Mouse (Mus musculus): Measurements from ENCODE around the gene Mitd1. TPM values are rescaled to one million over a fixed set of nuclear protein-coding genes. Genes with fewer than 3 reads are reported as not detected.

The Mitd1 gene
- polyA plus RNA-seq, 1 experiment from 2014 or later, result 24.5 TPM

GRCm38 (mm10) chr1:37867056-37867455 is 23.2 kb downstream of the Mitd1 start:
- 66% methylated on average over 1 of the region's 1 CpGs for WGBS
- Histone ChIP-seq H3K4me2 (no peak overlapping the region), H3K27ac (no peak overlapping the region), H3K9ac (no peak overlapping the region), H3K9me3 (replicated peaks) (no peaks in the 10 kb centered on the region), H3K4me1 (peaks cover 10% of the 10 kb centered on the region), H3K27me3 (no peaks in the 10 kb centered on the region), H3K36me3 (no peaks in the 10 kb centered on the region), H3K4me3 (replicated peaks) (no peak overlapping the region)
- no peak for ATAC-seq (replicated peaks; ENCODE audit: low FRiP score)

- Histone ChIP-seq H3K9me3 (replicated peaks) (no peaks in the 10 kb centered on the region), H3K36me3 (no peaks in the 10 kb centered on the region), H3K27me3 (no peaks in the 10 kb centered on the region), H3K4me2 (peak within 1 kb of the TSS; percentile 81), H3K27ac (peak within 1 kb of the TSS; percentile 90), H3K4me1 (peaks cover 5% of the 10 kb centered on the region), H3K4me3 (replicated peaks) (peak within 1 kb of the TSS; percentile 77), H3K9ac (peak within 1 kb of the TSS; percentile 62)
- no peak for ATAC-seq (replicated peaks; ENCODE audit: low FRiP score)
- WGBS, result 89% methylated on average over 6 of the region's 6 CpGs
Observed at GRCm38 (mm10) chr1:37866286-37866685, 23.9 kb downstream of the Mitd1 start, which contains the start of gene Tsga10. Tsga10 (minus strand) TSS chr1:37866429.

- H3K9ac ChIP-seq, result peak overlapping the region; percentile 62
- H3K27me3 ChIP-seq, result no peaks in the 10 kb centered on the region
- no peak for ATAC-seq (replicated peaks; ENCODE audit: low FRiP score)
- peaks cover 5% of the 10 kb centered on the region for H3K4me1 ChIP-seq
- no peaks in the 10 kb centered on the region for H3K9me3 ChIP-seq (replicated peaks)
- H3K4me2 ChIP-seq, result peak overlapping the region; percentile 81
- H3K4me3 ChIP-seq (replicated peaks), result peak overlapping the region; percentile 77
- no peaks in the 10 kb centered on the region for H3K36me3 ChIP-seq
- WGBS, result 12% methylated on average over 23 of the region's 23 CpGs
- peak overlapping the region; percentile 90 for H3K27ac ChIP-seq
Observed at GRCm38 (mm10) chr1:37865401-37866215, 24.6 kb downstream of the Mitd1 start.

- peak; percentile 99 for ATAC-seq (replicated peaks; ENCODE audit: low FRiP score)
- WGBS, result under 1% methylated on average over 90 of the region's 90 CpGs
- Histone ChIP-seq H3K9me3 (replicated peaks) (no peaks in the 10 kb centered on the region), H3K9ac (peak overlapping the region; percentile 67), H3K27ac (peak overlapping the region; percentile 90), H3K4me3 (replicated peaks) (peak overlapping the region; percentile 77), H3K27me3 (no peaks in the 10 kb centered on the region), H3K36me3 (no peaks in the 10 kb centered on the region), H3K4me2 (peak overlapping the region; percentile 81), H3K4me1 (peaks cover 5% of the 10 kb centered on the region)
Observed at GRCm38 (mm10) chr1:37864511-37865400, 25.5 kb downstream of the Mitd1 start.

GRCm38 (mm10) chr1:37850696-37851095 is 39.5 kb downstream of the Mitd1 start:
- ATAC-seq (replicated peaks; ENCODE audit: low FRiP score), result no peak
- H3K27ac ChIP-seq, result no peak overlapping the region
- no peak overlapping the region for H3K4me2 ChIP-seq
- H3K27me3 ChIP-seq, result no peaks in the 10 kb centered on the region
- H3K36me3 ChIP-seq, result no peaks in the 10 kb centered on the region
- 65% methylated on average over 2 of the region's 2 CpGs for WGBS
- H3K9ac ChIP-seq, result no peak overlapping the region
- H3K4me3 ChIP-seq (replicated peaks), result no peak overlapping the region
- H3K9me3 ChIP-seq (replicated peaks), result no peaks in the 10 kb centered on the region
- H3K4me1 ChIP-seq, result no peaks in the 10 kb centered on the region

- H3K9me3 ChIP-seq (replicated peaks), result no peaks in the 10 kb centered on the region
- no peak overlapping the region for H3K4me3 ChIP-seq (replicated peaks)
- H3K9ac ChIP-seq, result no peak overlapping the region
- no peak overlapping the region for H3K27ac ChIP-seq
- H3K27me3 ChIP-seq, result no peaks in the 10 kb centered on the region
- H3K4me2 ChIP-seq, result no peak overlapping the region
- no peaks in the 10 kb centered on the region for H3K4me1 ChIP-seq
- no peak for ATAC-seq (replicated peaks; ENCODE audit: low FRiP score)
- no peaks in the 10 kb centered on the region for H3K36me3 ChIP-seq
- 82% methylated on average over 8 of the region's 8 CpGs for WGBS
Observed at GRCm38 (mm10) chr1:37846878-37847277, 43.3 kb downstream of the Mitd1 start.

GRCm38 (mm10) chr1:37831681-37832080 is 58.5 kb downstream of the Mitd1 start:
- no peak overlapping the region for H3K9ac ChIP-seq
- 0 out of 2 replicates have a peak, but pooled peaks cover 1% of the 10 kb centered on the region for H3K36me3 ChIP-seq
- 48% methylated on average over 2 of the region's 2 CpGs for WGBS
- H3K27me3 ChIP-seq, result no peaks in the 10 kb centered on the region
- no peak overlapping the region for H3K27ac ChIP-seq
- H3K4me3 ChIP-seq (replicated peaks), result no peak overlapping the region
- no peaks in the 10 kb centered on the region for H3K4me1 ChIP-seq
- H3K4me2 ChIP-seq, result no peak overlapping the region
- no peaks in the 10 kb centered on the region for H3K9me3 ChIP-seq (replicated peaks)
- no peak for ATAC-seq (replicated peaks; ENCODE audit: low FRiP score)

Other genes starting within 250 kb of the Mitd1 start
- gene 2010300C02Rik, start 170.3 kb downstream of the Mitd1 start, polyA plus RNA-seq (2015; fragmentation: Nextera tagmentation; extraction: Ambion mirVana), result 2.2 and 2.3 TPM in 2 replicates
- 6.0 and 6.1 TPM in 2 replicates for gene Tsga10, start 24.0 kb downstream of the Mitd1 start, polyA plus RNA-seq (2015; fragmentation: Nextera tagmentation; extraction: Ambion mirVana)
- 8.8 and 9.7 TPM in 2 replicates for gene Lipt1, start 18.7 kb downstream of the Mitd1 start, polyA plus RNA-seq (2015; fragmentation: Nextera tagmentation; extraction: Ambion mirVana)
- gene Mrpl30, start 66 bp upstream of the Mitd1 start, polyA plus RNA-seq (2015; fragmentation: Nextera tagmentation; extraction: Ambion mirVana), result 227 and 255 TPM in 2 replicates
- not detected in 2 replicates for gene Lyg2, start 26.1 kb upstream of the Mitd1 start, polyA plus RNA-seq (2015; fragmentation: Nextera tagmentation; extraction: Ambion mirVana)
- gene Lyg1, start 67.3 kb upstream of the Mitd1 start, polyA plus RNA-seq (2015; fragmentation: Nextera tagmentation; extraction: Ambion mirVana), result not detected in 2 replicates
- gene Txndc9, start 107.5 kb upstream of the Mitd1 start, polyA plus RNA-seq (2015; fragmentation: Nextera tagmentation; extraction: Ambion mirVana), result 123 and 148 TPM in 2 replicates
- gene Eif5b, start 107.6 kb upstream of the Mitd1 start, polyA plus RNA-seq (2015; fragmentation: Nextera tagmentation; extraction: Ambion mirVana), result 28.8 and 29.0 TPM in 2 replicates
- 25.0 and 26.7 TPM in 2 replicates for gene Rev1, start 239.4 kb upstream of the Mitd1 start, polyA plus RNA-seq (2015; fragmentation: Nextera tagmentation; extraction: Ambion mirVana)